Mouse (Mus musculus) adrenal gland, postnatal 14 days (tissue): Measurements from ENCODE around the gene Elac2. TPM values are rescaled to one million over a fixed set of nuclear protein-coding genes. Genes with fewer than 3 reads are reported as not detected.

Experiments used
- DNase-seq: peaks from one replicate; pipeline ENCODE4 v3.0.0; 2021; ENCODE audit warnings: mixed read lengths
- total RNA-seq: library from RNA; stranded (reverse); gene quantifications from 2 replicates; pipeline ENCODE4 v1.2.3, GENCODE M21; 2021

The Elac2 gene
- total RNA-seq, 1 experiment from 2014 or later: 39.9 TPM

DNA sequence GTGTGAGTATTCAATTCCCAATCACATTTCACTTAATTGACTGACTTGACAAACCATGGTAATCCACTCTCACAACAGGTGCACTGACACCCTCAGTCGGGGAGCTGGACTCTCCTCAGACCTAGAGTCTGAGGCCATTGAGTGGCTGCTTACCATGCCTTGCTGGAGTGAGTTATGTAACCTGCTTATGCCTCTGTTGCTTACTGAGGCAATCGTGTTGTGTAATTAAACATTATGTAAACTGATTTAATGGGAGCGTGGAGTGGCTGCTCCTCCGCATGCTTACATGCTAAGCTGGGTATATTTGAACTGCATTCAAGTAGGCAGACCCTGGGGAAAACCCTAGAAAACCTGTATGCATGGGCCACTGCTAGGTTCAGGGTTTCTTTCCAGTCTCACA lies 41.9 kb downstream of the Elac2 start:
- no peak for DNase-seq

GRCm38 (mm10) chr11:65022771-65023170 lies 43.9 kb downstream of the Elac2 start:
- no peak for DNase-seq

- no peak for DNase-seq
Measured at GRCm38 (mm10) chr11:65028049-65028448, 49.2 kb downstream of the Elac2 start.

DNA sequence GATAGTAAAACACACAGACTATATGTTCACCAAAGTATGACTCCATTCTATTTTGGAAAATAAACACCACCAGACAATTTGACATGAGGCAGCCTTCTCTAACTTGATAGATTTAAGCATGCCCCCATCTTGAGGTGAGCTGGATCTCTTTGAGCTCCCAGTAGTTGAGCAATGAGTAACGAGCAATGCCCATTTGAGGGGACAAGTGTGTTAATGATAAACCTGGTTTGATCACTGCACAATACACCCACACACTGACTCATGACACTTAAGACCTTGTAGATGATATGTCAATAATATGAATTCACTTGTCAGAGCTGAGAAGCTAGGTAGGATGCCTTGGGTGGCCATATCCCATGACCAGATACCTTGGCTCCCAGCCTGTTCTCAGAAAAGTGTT lies 51.4 kb downstream of the Elac2 start:
- DNase-seq: no peak

DNA sequence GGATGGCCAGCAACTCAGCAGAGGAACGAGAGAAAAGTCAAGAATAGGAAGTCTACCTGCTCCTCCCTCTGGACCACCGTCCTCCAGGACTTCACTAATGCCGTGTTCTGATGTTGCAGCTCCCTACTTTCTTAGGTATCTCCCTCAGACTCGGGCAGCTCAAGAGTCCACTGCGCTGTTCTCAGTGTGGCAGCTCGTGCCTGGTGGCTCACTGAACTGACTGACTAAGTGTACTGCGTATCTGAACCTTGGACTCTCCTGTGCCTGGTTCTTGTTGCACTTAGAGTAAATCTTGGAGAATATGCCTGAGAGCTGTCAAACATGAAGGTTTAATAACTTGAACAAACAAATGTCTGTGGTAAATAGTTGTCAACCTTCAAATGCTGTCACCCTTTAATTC lies 53.4 kb downstream of the Elac2 start:
- DNase-seq: no peak

- DNase-seq: no peak
Measured at GRCm38 (mm10) chr11:65038996-65039395, 60.2 kb downstream of the Elac2 start.

- no peak for DNase-seq
Measured at GRCm38 (mm10) chr11:65039517-65040095, 60.8 kb downstream of the Elac2 start.

GRCm38 (mm10) chr11:65040556-65040955 lies 61.7 kb downstream of the Elac2 start:
- no peak for DNase-seq

- DNase-seq: no peak
Measured at GRCm38 (mm10) chr11:65049090-65049489, 70.3 kb downstream of the Elac2 start.

DNA sequence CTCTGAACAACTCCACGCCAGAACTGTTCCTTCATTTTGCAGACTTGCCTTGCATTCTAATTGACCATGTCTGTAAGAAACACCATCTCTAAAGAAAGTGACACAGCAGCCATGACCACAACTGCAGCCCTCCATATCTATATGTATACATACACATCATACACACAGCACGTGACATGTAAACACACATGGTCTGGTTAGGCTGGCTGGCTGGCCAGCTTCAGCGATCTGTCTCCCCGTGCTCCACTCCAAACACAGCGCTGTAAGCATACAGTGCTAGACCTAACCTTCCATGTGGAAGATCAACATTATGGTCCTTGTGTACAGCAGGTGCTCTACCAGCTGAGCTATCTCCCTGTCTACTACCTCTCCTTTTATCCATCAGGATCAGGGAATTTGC lies 72.0 kb downstream of the Elac2 start:
- DNase-seq: no peak

Other genes with a start within 250 kb of the Elac2 start
- gene 1700086D15Rik, start 180.9 kb downstream of the Elac2 start, total RNA-seq: 0.34 and 0.63 TPM in 2 replicates
- gene Arhgap44, start 183.9 kb downstream of the Elac2 start, total RNA-seq: 8.2 and 9.7 TPM in 2 replicates